Mouse (Mus musculus) Patski (cell line): ENCODE data around the gene Fbxw21. TPM values are rescaled to one million over a fixed set of nuclear protein-coding genes. Genes with fewer than 3 reads are reported as not detected.

Experiments used
- ATAC-seq: fragments of 100-300 bp; one replicate; pipeline ENCODE4 v1.8.0; 2021
- CTCF ChIA-PET: fragments of 350-600 bp; sonication (Branson Sonifier 250); formaldehyde crosslinking; loops from one replicate; lab custom pipeline; 2022; ENCODE audit warnings: inconsistent platforms; lab: Charles Lee
- POLR2A ChIA-PET: fragments of 350-600 bp; sonication (Branson Sonifier 250); formaldehyde crosslinking; loops from one replicate; lab custom pipeline; 2022; ENCODE audit warnings: antibody characterized with exemption, inconsistent platforms; lab: Charles Lee
- DNase-seq: peaks from one replicate; pipeline ENCODE4 v3.0.0-alpha.2; 2011; ENCODE audit warnings: low read depth, low spot score
- H3K27me3 ChIP-seq: fragments of 371-371 bp; one replicate; pipeline ENCODE4 v1.5.1; 2021
- CTCF ChIP-seq: fragments of 100-300 bp; IDR thresholded peaks from one replicate; pipeline ENCODE4 v1.5.1; 2021
- in situ Hi-C: fragments of 300-500 bp; cut with MboI; formaldehyde crosslinking; loops from 3 replicates; pipeline ENCODE4 v1.11.1; 2018; ENCODE audit warnings: low pct_unique_long_range_greater_than_20kb, mixed read lengths
- polyA plus RNA-seq: library from polyadenylated mRNA; unstranded; gene quantifications from one replicate; pipeline ENCODE4 v1.2.3, GENCODE M21; 2021

Gene Fbxw21
- polyA plus RNA-seq, 1 experiment from 2014 or later: not detected

- no peak for DNase-seq
Measured at GRCm38 (mm10) chr9:109101933-109102445, 59.9 kb downstream of the Fbxw21 start.

DNA sequence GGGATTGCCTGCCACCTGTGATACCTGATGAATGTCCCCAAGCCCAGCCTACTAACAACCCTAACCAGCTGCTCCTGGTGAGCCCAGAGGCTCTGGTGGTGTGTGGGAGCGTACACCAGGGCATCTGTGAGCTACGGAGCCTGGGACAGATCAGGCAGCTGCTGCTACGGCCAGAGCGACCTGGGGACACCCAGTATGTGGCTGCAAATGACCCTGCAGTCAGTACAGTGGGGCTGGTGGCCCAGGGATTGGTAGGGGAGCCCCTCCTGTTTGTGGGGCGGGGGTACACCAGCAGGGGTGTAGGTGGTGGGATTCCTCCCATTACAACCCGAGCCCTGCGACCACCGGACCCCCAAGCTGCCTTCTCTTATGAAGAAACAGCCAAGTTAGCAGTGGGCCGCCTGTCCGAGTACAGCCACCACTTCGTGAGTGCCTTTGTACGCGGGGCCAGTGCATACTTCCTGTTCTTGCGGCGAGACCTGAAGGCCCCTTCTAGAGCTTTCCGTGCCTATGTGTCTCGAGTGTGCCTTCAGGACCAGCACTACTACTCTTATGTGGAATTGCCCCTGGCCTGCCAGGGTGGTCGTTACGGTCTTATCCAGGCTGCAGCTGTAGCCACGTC, 61.4 kb downstream of the Fbxw21 start:
- CTCF ChIA-PET: interaction anchor here (1.6 kb wide), 1 partner anchor 22 kb away, joined by 5 read pairs; no protein-coding TSS in a partner anchor
- in situ Hi-C loops: no loop called here
- ATAC-seq (no peak), DNase-seq (no peak)
- POLR2A ChIA-PET: no interaction called here
- peaks cover 71% of the 10 kb centered on the region for H3K27me3 ChIP-seq
- TF ChIP-seq CTCF: no peak

More at GRCm38 (mm10) chr9:109101933-109102445, 59.9 kb downstream of the Fbxw21 start:
- peaks cover 67% of the 10 kb centered on the region for H3K27me3 ChIP-seq
- POLR2A ChIA-PET: no interaction called here
- ATAC-seq: no peak
- TF ChIP-seq CTCF: no peak
- CTCF ChIA-PET: no interaction called here
- in situ Hi-C loops: no loop called here

GRCm38 (mm10) chr9:109098969-109099368, 62.9 kb downstream of the Fbxw21 start:
- ATAC-seq (no peak), DNase-seq (no peak)
- TF ChIP-seq CTCF: no peak
- ChIA-PET CTCF (no interaction called here), POLR2A (no interaction called here)
- peaks cover 57% of the 10 kb centered on the region for H3K27me3 ChIP-seq
- in situ Hi-C loops: no loop called here

- CTCF ChIA-PET: no interaction called here
Measured at GRCm38 (mm10) chr9:109098366-109098765, 63.5 kb downstream of the Fbxw21 start.

DNA sequence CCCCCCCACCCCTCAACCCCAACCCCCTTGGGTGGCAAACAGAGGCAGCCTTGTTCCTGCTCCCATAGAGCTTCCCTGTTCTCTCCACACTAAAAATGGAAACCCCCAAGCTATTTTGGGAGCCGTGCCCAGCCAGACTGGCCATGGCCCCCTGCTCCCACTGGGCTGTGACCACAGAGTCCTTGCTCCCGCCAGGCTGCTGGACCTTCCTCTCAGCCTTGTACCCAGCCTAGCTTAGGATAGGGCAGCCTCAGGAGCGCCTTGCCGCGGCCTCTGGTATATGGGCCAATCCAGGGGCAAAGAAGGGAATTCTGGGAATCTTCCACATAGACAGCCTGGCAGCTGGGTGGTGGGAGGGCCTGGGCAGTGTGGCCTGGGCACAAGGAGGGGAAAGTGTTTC, 64.0 kb downstream of the Fbxw21 start:
- ATAC-seq (no peak), DNase-seq (no peak)
- TF ChIP-seq CTCF: no peak
- ChIA-PET POLR2A (no interaction called here), CTCF (interaction anchor here (1.1 kb wide), 1 partner anchor 9 kb away, joined by 3 read pairs; no protein-coding TSS in a partner anchor)
- in situ Hi-C loops: no loop called here
- peaks cover 46% of the 10 kb centered on the region for H3K27me3 ChIP-seq

More at GRCm38 (mm10) chr9:109098366-109098765, 63.5 kb downstream of the Fbxw21 start:
- no peak for TF ChIP-seq CTCF
- no peak for ATAC-seq
- in situ Hi-C loops: no loop called here
- DNase-seq: no peak
- POLR2A ChIA-PET: no interaction called here
- peaks cover 51% of the 10 kb centered on the region for H3K27me3 ChIP-seq

- ATAC-seq: no peak
- TF ChIP-seq CTCF: no peak
- in situ Hi-C loops: no loop called here
- POLR2A ChIA-PET: interaction anchor here (1.1 kb wide), 1 partner anchor 9 kb away, joined by 3 read pairs; no protein-coding TSS in a partner anchor
- DNase-seq: no peak
- H3K27me3 ChIP-seq: peaks cover 41% of the 10 kb centered on the region
- CTCF ChIA-PET: interaction anchor here (1.1 kb wide), 1 partner anchor 9 kb away, joined by 3 read pairs; no protein-coding TSS in a partner anchor
Measured at GRCm38 (mm10) chr9:109097291-109097690, 64.5 kb downstream of the Fbxw21 start.

DNA sequence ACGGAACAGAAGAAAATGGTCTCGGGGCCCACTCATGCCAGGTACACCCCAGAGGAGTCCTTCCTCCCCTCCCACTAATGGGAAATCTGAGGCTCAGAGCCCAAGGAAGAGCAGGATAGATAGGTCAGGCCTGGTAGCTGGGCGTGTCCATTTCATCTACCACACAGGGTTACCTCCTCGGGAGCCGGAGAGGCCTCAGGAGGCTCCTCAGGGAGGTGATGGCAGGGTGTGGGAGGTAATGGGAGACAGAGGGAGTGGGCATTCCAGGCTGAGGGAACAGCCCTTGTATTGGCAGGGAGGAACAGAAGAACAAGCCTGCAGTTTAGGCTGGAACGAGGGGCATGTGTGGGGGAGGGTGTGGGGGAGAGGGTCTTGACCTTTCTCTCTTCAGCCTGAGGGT, 65.0 kb downstream of the Fbxw21 start:
- in situ Hi-C loops: no loop called here
- H3K27me3 ChIP-seq: peaks cover 36% of the 10 kb centered on the region
- ChIA-PET CTCF (interaction anchor here (1.1 kb wide), 1 partner anchor 8 kb away, joined by 3 read pairs; no protein-coding TSS in a partner anchor), POLR2A (interaction anchor here (1.1 kb wide), 1 partner anchor 9 kb away, joined by 3 read pairs; no protein-coding TSS in a partner anchor)
- DNase-seq: no peak
- no peak for ATAC-seq
- no peak for TF ChIP-seq CTCF

DNA sequence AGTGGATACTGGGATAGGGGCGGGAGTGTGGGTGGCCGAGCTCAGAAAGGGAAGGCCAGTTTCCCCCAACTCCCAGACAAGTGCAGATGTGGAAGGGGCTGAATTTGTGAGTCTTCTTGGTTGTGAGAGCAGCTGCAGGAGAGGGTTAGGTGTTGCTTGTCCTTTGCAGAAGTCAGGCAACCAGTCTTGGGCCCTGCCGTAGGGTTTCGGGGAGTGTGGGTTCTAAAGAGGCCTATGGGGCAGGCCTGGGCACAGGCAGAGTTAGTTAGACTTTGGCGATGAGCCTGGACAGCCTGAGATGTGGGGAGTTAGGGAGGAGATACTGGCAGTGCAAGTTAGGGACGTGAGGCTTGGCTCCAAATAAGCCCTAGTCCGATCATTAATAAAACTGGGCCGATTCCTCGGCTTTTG, 65.6 kb downstream of the Fbxw21 start:
- in situ Hi-C loops: no loop called here
- ATAC-seq (no peak), DNase-seq (no peak)
- H3K27me3 ChIP-seq: peaks cover 36% of the 10 kb centered on the region
- no peak for TF ChIP-seq CTCF
- ChIA-PET CTCF (no interaction called here), POLR2A (interaction anchor here (1.1 kb wide), 1 partner anchor 8 kb away, joined by 3 read pairs; no protein-coding TSS in a partner anchor)

DNA sequence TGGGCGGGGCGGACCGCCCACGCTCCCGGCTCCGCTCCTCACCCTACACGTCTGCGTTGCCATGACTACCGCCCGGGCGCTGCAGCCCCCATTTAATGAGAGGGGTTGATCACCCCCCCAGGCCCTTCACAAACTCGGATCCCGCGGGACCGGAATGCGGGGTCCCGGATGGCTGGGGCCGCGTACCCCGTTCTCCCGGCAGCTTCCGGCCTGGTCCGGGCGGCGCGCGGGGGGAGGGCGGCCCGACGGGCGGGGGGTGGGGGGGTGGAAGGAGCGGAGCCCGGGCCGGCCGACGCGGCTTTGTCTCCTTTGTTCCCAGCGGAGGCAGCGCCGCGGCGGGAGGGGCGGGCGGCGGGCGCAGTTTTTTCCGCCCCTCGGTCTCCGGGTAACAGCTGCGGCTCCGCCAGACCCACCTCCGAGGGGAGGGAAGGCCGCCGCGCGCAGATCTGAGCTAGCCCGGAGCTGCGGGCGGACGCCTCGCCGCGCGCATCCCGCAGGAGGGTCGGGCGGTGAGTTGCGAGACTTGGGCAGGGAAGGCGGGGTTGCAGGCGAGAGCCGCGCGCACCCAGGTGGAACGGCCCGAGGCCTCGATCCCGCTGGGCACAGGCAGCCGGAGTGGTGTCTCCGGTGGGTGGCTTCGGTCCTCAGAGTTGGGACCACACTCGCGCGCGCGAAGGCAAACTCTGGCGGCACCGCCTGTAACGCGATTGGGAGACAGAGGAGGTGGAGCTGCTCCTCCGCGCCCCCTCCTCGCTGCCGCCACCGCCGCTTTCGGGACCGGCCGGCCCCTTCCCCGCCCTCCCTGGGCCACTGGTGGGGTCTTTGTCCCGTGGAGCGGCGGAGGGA, 66.5 kb downstream of the Fbxw21 start, which contains the start of gene Plxnb1:
Gene Plxnb1, plus strand, starts transcription at position 253 of the 846 bp plus-strand sequence.
- ATAC-seq (peak; percentile 11), DNase-seq (no peak)
- in situ Hi-C loops: no loop called here
- POLR2A ChIA-PET: no interaction called here
- peaks cover 29% of the 10 kb centered on the region for H3K27me3 ChIP-seq
- CTCF ChIA-PET: no interaction called here
- TF ChIP-seq CTCF: no peak

DNA sequence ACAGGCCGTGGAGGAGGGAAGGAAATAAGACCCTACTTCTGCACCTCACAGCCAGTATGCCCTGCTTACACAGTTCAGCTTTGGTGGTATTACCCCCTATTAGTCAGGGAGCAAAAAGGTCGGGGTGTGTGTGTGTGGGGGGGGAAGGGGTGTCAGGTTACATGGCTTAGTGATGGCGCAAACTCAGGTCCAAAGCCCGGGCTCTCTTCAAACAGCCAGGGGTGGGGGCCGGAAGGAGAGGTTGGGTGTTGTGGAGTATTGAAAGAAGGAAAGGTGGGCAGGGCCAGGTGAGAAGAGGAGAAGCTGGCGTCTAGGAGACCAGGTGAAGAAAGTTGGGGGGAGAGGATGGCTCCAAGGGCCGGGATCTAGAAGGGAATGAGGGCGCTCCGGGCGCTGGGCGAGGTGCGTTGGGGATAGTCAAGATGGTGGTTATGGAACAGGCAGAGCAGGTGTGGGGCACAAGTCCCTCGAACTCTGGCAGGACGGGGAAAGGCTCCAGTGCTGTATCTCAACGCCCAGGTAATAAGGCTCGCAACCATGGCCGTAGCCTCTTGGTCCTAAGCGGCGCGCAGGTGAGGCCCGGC, 67.2 kb downstream of the Fbxw21 start:
- TF ChIP-seq CTCF: no peak
- no peak for ATAC-seq
- CTCF ChIA-PET: no interaction called here
- peaks cover 22% of the 10 kb centered on the region for H3K27me3 ChIP-seq
- POLR2A ChIA-PET: no interaction called here
- DNase-seq: no peak
- in situ Hi-C loops: no loop called here
